Mouse (Mus musculus) cerebellum, postnatal 14 days (tissue): ENCODE measurements around the gene Minos1.

Experiments
- DNase-seq, 2 experiments: peaks; one replicate each; pipeline ENCODE4 v3.0.0; 2021; ENCODE audit warnings: mixed read lengths in 2 of 2

Minos1 gene

GRCm38 (mm10) chr4:139058029-139058428 lies 72.9 kb downstream of the Minos1 start:
- DNase-seq: peak in 1 of 2 experiments; percentile 45

DNA sequence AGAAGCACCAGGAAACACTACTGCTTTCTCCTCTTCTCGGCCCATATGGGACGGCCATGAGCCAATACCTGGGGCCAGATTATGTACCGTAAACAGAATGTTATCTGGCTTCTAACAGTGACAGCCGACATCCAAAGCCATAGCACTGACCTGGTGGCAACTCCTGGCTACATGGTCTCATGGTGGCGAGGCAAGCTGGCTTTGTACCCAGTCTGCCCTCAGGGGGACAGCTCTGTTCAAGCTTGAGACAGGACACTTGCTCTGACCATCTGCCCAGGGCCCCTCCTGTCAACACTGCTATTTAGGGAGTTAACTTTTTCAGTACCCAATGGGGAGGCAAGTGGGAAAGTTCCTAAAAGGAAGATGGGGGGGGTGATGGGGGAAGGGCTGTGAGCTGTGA lies 73.6 kb downstream of the Minos1 start:
- peak; percentile 53 to 54 for DNase-seq

DNA sequence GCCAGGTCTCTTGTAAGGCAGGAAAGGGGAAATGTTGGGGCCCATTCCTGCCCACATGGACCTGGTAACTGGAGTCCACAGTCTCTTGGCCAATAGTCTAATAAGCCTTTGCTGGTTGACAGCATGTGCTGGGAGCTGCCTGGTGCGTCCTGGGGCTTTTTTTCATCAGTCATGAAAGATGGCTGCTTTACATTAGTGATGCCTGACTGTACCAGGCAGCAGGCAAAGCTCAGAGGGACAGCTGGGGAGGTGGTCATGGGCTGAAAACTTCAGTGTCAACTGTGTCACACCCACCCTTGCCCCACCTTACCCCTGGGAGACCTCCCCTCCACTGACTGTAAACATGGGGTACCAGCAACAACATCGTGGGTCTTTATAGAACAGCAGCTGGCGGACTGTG lies 75.2 kb downstream of the Minos1 start:
- no peak for DNase-seq

DNA sequence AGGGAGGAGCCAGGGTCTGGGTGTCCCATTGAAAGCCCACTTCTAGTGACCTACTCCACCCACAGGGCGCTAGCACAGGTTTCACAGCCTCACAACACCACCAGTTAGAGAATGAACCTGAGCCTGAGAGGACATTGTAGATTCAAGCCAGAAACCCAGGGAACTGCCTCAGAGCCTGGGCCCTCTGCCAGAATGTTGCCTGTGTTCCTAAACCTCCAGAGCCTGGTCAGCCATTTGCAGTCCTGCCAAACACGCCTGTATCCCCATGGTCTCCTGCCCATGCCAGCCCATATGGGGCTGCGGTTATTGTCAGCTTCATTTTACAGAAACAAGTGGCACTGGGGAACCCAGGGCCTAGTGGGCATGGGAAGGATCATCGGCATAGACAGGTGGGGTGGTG lies 75.6 kb downstream of the Minos1 start:
- peak; percentile 78 to 80 for DNase-seq

GRCm38 (mm10) chr4:139054300-139054923 lies 76.5 kb downstream of the Minos1 start:
- peak; percentile 66 to 75 for DNase-seq

- DNase-seq: no peak
These were observed 77.5 kb downstream of the Minos1 start for GRCm38 (mm10) chr4:139053391-139053790.

- peak in 1 of 2 experiments; percentile 42 for DNase-seq
These were observed 78.1 kb downstream of the Minos1 start for GRCm38 (mm10) chr4:139052796-139053195.
